Mouse (Mus musculus): ENCODE results near the gene Ubac1.

Ubac1 gene

DNA sequence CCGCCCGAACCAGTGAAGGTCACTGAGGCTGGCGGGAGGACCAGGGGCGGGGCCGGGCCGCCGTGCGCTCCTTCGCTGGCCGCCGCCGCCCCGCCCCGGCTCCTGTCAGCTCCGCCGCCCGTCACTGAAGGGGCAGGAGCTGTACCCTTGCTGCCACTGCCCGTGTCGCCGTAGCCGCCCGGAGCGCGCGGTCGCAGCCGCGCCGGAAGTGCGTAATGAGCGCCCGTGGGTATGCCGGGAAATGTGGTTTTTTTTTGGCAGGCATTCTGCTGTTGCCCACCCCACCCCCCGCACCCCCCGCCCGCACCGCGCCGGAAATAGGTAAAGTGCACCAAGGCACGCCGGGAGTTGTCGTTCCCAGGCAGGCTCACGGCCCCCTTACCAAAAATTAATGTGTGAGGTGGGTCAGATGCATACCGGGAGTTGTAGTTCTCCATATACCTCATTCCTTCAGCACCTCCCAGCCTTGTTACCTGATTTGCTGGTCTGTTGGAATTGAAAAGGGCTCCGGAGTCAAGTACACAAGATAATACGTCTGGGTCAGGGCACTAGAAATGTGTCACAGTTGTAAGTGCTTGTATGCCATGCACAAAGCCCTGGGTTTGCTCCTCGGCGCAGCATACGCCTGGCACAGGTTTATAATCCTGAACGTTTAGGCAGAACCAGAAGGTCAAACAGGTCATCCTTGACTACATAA, at the start of gene Ubac1:
TSS of gene Ubac1 (minus strand) at position 187 of the 697 bp plus-strand sequence.
- peak; percentile 95 for DNase-seq

DNA sequence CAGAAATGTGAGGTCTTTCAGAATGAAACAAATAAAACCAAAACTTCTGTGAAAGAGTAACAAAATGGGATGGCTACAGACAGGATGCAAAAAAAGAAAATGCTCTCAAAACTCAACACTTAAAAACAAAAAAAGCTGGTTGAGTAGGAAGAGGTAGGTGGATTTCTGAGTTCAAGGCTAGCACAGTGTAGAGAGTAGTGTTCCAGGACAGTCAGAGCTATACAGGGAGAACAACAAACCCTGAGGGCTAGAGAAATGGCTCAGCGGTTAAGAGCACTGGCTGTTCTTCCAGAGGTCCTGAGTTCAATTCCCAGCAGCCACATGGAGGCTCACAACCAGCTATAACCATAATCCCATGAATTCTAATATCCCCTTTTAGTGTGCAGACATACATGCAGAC, 47.0 kb upstream of the Ubac1 start:
- no peak for DNase-seq

DNA sequence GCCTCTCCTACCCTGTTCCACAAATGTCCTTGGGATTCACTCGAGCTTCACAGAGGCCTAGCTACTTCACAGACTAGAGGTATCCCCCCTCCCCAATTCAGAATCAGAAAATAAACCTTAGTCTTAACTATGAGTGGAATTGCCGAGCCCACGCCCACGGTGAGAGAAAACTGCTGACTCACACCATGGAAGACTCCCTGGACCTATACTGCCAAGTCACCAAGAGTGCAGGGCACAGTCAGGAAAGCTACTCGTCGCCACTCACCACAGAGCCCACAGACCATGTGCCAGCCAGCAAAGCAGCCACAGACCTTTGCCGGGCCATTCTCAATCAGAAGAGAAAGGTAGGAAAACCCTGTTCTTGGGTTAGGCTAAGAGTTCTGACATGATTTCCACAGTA, 46.6 kb upstream of the Ubac1 start:
- peak; percentile 70 for DNase-seq

DNA sequence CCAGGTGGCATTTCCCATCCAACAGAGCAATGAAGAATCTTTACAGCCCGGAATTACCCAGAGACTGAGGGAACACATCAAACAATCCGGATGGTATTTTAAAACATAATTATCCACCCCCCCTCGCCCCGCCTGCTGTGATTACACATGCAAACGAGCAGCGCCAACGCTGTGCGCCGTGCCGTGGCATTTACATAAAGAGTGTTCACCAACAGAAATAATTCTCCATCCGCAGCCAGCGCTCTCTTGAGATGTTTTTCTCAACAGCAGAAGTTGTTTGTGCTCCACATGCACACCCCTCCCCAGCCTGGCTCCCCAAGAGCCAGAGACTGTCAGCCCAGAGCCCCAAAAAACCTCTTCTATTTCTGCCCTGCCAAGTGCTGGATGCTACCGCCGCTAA, 45.0 kb upstream of the Ubac1 start:
- DNase-seq, result no peak

DNA sequence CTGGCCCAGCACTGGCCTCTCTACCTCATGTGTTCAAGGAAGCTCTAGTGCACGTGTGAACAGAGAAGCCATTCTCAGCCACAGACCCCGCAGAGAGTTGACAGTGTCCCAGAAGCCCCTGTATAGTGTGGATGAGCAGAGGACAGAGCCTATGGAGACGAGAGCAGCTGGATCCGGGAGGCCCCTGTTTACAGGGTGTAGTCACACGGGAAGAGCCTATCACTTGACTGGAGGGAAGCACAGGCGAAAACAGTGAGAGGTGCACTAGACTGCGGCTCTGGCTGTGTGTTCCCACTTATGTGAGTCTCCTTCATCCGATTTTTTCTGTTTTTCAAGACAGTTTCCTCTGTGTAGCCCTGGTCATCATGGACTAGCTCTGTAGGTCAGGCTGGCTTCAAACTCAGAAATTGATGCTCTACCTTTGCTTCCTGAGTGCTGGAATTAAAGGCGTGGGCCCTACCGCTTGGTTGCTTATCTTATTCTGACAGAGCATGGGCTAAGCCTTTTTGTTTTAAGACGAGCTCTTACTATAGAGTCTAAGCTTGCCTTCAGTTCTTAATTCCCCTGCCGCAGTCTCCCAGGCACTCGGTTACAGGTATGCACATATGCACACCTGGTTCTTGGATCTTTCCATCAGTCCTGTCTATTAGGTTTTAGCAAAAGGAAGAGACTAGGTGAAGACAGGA, 41.3 kb upstream of the Ubac1 start:
- DNase-seq, result peak; percentile 44

DNA sequence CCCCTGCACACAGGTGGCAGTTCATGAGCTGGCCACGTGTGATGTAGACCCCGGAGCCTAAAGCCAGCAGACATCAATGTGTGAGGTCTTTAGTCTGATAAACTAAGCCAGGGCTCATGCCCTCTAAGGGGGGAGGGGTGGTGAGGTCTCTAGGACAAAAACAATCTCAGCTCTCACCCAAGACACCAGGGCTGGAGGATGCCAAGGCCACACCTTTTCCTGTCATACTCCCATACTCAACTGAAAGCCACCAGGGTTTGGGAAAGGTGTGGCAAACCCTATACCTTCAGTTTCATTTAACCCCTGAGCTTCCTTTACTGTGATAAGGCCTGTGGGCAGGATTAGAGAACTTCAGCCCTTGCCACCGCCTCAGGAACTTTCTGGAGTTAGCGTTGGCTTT, 40.7 kb upstream of the Ubac1 start:
- DNase-seq, result no peak

DNA sequence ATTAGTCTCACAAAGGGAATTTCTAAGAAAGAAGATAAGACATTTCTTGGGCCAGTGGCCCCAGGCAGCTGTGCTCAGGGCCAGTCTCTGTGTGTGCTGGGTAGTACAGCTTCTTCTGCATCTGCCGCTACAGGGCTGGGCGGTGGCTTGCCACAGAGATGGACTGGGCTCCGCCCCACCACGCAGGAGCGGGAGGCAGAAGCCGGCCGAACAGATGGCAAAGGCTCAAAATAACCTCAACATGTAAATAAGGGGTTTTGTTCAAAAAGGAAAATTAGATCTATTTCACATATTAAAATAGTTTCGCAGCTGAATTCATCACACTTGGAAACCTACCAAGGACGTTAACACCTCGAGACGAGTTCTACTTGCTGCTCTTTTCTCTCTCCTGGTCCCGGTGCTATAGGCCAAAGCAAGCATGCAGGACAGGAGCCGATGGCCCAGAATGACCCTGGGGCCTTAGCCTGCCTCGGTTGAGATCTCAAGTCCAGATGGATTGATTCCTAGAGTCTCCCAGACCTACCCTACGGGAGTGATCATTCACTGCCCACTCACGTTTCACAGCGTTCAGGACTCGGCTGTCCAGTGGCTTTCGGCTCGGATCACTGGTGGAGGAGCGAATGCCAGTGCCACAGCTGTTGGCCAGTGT, 39.6 kb upstream of the Ubac1 start:
- peak; percentile 81 for DNase-seq

DNA sequence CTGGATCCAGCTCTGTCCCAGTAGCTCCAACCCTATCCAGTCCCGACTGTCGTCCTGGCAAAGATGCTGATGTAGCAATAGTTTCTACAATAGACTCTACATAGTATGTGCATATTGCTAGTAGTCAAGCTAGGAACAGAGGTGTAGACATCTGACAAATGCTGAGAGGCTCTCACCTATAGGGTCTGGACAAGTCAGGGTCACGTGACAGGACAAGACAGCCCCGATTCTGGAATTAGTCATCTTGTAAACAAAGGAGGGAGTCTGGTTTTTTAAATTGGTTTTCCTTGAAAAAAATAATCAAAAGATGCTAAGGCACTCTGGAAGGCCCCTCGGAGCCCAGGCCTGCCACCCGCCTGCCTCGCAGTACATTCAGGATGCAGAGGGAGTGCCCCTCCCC, 35.5 kb upstream of the Ubac1 start:
- DNase-seq, result no peak

DNA sequence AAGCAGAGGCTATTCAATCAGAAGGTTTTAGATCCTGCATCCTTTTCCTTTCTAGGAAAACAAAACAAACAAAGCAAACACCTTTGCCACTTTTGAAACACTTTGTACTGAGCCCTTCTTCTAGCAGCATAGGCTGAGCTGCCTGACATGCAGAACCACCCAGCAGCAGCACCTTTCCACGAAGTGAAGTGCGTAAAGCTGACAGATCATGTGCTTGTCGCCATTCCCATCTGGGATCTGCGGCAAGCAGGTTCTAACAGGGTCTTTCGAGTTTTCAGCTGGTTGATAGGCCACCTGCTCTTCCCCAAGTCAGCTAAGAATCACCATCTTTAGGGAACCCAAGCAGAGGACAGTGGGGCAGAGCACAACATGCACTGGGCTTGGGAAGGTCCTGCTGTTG, 34.7 kb upstream of the Ubac1 start:
- DNase-seq, result no peak

DNA sequence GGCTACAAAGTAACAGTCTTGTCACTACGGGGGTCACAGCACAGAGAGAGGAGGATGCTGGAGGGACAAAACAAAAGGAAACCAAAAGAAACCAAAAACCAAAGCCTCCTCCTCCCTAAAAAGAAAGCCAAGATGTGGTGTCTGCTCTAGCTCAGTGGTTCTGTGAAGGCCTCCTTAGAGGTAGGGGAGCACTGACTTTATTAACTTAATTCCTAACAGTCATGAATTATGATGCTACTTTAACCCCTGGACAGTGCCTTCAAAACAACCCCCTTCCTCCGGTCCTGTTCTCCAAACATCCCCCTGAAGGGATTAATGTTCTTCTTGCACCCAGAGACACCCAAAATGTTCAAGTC, 34.2 kb upstream of the Ubac1 start:
- no peak for DNase-seq

DNA sequence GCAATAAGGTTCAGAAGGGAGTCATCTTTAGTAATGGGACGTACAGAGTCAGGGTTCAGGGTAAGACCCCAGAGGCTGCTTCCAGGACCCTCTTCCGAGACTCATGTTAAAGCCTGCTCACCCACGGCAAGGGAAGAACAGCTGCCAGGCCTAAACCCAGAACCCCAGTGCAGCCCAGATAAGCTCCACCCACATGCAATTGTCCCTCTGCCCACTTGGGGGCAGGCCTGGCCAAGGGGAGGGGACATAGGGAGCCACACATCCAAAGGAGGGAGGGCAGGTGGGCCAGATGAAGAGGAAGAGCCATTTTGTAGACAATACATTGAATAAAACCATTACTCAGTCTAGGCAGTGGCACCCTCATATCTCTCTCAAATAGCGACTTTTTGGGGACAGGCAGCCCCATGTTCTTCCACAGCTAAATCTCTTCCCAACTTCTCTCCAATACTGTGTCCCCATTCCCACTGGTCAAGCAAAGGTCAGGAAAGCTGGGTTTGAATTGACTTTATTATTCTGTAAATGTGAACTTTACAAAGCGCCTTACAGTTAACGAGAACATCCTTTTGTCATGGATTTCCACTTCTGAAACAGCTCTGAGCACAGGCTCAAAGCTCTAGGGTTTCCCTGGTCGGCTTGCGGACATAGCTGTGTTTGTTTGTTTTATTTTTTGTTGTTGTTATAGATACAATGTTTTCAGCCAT, 33.6 kb upstream of the Ubac1 start:
- DNase-seq, result peak; percentile 81

DNA sequence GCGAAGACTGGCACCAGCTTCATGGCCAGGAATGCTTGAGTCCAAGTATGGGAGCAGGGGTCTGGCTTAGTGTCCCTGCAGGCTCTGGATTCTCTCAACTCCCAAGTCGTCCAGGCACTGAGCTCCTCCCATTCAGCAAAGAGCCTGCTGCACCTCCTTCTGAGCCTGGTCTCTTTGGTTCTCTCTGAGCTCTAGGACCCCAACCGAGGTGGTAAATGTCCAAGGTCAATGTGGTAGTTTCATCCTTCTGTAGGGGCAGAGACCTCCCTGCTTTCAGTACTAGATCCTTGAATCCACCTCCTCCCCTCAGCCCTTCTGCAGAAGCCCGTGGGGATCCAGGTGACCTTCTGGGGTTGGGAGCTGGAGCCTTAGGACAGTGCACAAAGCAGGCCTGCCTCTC, 31.3 kb upstream of the Ubac1 start:
- DNase-seq, result no peak

DNA sequence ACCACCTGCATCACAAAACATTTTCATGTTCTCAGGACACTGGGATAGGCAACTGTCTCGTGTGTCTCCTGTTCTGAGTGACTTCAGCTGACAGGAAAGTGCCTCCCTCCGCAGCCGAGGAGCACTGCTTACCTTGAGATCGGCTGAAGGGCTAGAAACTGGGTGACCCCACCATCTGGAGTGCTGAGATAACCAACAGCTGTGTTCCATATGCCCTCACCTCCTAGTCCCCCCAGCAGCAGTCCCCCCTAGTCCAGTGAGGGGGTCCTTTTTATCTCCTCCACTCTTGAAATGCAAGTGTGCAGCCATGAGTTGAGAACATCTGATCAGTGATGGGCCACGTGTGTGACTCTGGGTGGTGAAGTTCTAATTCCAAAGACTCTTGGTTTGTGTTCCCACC, 27.3 kb upstream of the Ubac1 start:
- DNase-seq, result peak; percentile 41

DNA sequence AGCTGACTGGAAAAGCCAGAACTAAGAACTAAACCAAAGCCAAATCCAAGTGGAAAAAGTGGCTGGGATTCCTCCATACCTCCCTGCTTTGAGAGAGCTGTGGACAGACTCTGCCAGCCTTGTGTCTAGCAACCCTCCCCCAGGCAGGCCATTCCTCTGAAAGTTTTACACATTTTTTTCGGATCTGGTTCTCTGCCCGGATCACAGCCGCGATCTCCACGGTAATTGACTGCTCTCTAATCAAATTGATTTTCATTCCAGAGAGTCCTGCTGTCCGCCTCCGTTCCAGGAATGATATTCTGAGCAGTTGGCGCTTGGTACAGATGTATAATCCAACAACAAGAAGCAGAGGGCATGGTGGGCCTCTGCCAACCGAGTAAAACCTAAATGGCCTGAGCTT, 22.7 kb upstream of the Ubac1 start:
- no peak for DNase-seq

DNA sequence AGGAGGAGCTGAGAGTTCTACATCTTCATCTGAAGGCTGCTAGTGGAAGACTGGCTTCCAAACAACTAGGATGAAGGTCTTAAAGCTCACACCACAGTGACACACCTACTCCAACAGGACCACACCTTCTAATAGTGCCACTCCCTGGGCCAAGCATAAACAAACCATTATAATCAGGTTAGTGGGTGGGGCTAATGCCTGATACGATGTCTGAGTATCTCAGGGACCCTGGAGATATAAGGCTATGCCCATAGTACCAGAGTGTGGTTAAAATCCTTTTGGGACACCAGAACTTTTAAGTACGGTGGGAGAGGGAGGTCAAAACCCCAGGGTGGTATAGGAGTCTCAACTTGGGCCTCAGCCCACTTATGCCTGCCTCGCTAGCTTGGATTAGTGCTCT, 21.1 kb upstream of the Ubac1 start:
- no peak for DNase-seq

DNA sequence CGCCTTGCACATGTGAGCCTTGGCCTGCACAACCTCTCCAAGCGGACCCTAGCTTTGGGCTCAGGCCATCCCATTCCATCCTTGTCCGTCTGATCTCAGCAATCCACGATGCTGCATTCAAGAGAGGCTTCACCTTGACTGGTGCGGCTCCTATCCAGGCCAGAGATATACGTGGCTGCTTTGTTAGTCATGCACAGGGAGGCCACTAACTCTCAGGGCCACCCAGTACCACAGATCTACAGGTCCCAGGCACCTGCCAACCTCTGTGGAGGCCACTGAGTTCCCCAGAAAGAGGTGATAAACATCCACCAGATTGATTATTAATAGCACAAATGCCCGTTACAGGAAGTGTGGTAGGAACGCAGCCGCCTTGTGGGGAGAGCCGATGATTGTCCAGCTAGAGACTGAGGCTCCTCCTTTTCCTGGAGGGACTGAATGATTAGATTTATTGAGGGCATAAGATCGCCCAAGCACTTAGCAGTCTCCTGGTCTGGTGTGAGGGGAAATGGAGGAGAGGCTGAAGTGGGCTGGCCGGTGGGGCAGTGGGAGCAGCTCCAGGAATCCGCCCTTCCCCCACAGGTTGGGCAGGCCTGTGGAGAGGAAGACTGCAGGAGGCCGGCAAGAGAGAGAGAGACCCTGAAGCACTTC, 19.7 kb upstream of the Ubac1 start:
- DNase-seq, result no peak

DNA sequence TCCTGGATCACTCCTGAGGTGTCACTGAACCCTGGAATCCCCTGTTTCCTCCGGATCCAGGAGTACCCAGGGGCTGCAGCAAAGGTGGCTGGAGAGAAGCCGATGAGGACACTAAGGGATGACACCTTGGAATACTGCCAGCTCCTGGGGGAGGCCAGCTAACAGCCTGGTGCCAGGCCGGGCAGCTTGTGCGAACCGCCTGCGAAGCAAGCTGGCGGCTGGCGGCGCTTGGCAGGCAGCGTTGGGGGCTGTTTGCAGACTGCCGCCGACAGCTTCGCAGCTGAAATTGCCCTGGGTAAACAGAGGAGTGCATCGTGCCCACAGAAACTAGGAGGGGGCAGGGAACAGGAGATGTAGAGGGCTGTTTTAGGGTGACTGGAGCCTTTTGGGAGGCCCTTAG, 18.4 kb upstream of the Ubac1 start:
- no peak for DNase-seq

DNA sequence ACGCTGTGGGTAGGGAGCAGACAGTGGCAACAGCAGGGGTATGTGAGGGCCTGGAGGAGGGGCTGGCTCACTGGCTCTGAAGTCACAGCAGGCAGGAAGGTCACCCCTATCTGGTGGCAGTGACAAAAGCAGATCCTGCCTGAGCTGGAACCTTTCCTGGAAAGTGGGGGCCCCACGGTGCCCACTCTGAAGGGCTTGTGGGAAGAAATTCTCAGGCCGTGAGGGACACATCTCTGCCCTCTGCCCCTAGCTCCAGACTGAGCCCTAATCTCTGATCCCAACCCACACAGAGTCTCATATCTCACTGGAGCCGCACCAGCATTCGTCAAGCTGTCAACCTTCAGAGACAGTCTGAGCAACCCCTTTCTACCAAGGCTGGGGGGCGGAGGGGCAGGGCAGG, 15.8 kb upstream of the Ubac1 start:
- DNase-seq, result peak; percentile 80

DNA sequence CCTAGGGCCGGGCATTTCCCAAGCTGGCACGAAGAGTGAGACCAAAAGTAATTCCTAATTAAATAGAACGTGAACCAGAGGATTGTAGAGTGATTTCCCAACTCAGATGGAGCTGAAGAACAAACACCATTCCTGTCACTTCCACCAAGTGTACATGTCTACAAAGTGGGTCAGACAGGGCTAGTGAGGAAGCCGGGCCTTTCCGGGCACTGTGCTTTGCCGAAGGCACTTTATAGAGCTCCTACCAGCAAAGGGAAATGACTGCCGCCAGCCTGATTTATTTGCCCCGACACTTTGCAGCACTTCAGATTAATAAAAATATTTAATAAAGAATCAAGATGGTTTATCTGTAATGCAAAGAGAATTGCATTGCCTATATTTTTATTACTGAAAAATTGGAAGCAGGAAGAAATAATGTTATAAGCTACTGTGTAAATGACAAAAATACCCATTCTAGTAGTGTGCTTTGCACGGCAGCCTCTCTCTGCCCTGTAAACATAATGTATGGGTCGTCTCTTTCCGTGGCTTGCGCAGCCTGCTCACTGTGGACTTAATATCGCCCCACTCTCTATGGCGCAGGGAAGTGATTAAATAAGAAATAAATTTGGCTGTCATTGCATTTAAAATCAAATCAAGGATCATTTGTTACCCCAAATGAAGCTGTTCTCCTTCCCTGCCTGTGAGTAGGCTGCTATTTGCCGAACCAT, 12.9 kb upstream of the Ubac1 start:
- no peak for DNase-seq

DNA sequence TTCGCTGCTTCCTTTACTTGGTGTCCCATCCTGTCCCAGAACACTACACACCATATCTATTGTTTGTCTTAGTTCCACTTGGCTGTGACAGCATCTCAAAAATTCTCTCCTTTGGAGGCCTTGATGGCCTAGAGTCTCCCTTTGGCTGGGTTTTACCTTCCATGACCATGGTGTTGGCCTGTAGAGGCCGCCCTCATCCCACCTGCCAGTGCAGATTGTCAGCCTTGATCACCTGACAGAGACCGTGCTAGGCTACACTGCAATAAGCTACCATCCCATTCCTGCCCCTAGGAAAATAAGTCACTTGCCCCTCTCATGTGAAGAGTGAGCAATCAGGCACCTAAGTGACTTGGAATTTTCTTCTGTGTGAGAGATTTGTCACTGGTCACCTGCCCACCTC, 8.7 kb upstream of the Ubac1 start:
- peak; percentile 57 for DNase-seq

DNA sequence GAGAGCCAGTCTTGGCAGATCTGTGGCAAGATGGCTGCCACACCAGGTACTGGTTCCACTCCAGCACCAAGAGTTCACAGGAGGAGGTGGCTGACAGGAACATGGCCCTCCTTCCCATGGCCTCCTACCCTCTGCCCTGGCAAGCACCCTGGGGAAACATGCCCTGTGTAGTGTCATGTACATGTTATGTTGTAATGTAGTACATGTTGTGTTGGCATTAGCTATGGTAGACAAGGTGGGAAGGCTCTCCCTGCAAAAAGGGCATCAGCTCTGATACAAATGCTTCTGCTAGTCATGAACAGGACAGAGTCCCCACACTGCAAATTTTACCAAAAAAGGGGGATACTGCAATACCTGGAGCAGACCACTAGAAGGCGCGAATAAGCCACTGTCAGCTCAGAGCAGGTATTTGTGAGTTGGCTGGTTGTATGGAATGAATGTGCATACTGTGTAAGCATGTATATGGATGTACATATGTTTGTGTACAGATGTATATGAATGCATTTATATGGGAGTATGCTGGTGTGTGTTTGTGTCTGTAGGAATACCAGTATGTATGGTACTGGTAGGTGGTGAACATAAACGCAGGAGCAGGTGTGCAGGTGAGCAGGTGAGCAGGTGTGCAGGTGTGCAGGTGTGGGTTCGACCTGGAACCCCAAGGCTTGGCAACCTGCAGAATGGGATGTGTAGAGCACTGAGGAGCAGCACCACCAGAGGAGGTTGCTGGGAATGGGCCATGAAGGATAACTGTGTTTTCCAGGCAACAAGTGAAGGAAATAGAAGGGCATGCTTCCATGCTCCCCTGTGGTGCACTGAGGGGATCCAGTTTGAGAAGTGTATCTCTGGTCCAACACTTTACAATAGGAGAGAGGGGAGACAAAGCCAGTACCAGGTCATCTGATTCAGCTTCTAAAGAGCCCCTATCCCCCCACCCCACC, 2.9 kb upstream of the Ubac1 start:
- DNase-seq, result peak; percentile 63
